Mouse (Mus musculus) embryo, embryonic 11 days (tissue): ENCODE measurements around the gene Tmem211.

Experiments
- DNase-seq: peaks from one replicate; pipeline ENCODE4 v3.0.0-alpha.2; 2015

Tmem211 gene

GRCm38 (mm10) chr5:113214041-113214440 lies 12.7 kb upstream of the Tmem211 start:
- DNase-seq = no peak

GRCm38 (mm10) chr5:113214455-113214854 lies 12.3 kb upstream of the Tmem211 start:
- DNase-seq = no peak

GRCm38 (mm10) chr5:113215610-113216011 lies 11.1 kb upstream of the Tmem211 start:
- no peak for DNase-seq

DNA sequence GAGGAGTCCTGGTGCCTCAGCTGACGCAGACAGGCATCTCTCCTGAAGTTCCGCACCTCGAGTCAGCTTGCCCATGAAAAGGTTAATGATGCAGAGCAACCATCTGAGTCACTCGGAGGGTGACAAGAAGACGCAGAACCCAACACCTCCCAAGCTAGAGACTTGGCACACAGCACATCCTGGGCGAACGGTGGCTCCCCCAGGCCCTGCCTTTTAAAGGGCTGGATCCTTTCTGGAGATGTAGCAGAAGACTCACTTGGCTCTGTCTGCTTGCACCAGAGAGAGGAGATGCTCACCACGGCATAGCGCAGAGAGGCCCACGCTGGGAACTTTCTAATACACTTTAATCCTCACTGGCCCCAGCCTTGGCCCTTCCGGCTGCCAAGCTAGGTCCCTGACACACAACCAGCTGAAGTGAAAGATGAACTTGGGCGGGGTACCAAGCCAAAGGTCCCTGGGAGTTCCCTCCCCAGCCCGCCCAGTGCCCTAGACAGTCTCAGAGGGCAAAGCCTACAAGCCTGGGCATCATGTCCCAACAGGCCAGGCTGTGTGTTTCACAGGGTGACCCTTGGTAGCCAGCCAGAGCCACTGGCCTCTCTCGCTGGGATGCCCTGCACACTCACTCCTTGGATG lies 10.3 kb upstream of the Tmem211 start:
- DNase-seq = no peak

- no peak for DNase-seq
Measured at GRCm38 (mm10) chr5:113217076-113217475, 9.6 kb upstream of the Tmem211 start.

GRCm38 (mm10) chr5:113218617-113219235 lies 8.0 kb upstream of the Tmem211 start:
- no peak for DNase-seq

- DNase-seq = no peak
Measured at GRCm38 (mm10) chr5:113219450-113219849, 7.3 kb upstream of the Tmem211 start.

DNA sequence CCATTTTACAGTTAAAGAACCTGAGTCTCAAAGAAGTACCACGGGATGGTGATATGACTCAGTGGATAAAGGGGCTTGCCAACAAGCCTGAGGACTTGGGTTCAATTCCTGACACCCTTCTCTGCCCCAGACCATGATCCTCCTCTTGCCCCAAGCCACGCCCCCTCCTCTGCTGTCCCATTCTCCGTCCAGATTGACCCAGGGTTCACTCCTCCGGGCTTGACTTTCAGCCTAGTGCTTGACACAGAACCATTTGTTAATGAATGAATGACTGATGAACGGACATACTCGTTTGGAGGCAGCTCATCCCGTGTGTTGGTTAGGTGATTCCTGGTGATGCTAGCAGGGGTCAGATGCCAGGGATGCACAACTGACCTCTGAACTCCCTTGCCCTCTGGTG lies 6.8 kb upstream of the Tmem211 start:
- no peak for DNase-seq

DNA sequence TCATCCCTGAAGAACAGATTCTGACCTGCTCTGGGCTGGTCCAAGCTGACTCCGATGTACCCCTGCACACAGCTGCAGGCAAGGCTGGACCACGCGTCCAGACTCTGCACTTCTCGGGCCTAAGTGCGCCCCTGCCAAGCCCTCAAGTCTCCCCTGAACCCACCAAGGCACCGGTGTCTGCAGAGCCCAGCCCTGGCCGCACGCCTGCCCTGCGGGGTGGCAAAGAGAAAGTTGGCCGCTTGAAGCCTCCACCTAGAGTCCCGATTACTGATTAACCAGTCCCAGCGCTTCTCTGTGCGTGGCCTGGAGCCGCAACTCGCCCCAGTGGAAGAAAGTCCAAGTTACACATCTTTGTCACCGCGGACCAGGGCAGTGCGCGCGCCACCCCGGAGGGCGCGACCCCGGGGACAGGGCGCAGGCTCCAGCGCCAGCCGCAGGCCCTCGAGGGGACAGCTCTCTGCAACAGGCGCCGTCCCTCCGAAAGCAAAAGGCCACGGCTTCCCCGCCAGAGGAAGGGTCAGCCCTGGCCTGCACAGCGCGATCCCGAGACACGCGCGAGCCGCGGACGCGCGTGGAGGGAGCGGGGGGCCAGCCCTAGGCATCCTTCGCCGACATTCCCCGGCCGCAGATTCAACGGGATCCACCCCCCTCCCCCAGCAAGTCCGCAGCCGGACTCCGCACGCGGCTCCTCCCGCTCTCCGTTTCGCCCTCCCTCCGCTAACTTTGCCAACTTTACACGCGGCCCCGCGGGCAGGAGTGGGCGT lies 6.1 kb upstream of the Tmem211 start:
- DNase-seq = peak; percentile 54

DNA sequence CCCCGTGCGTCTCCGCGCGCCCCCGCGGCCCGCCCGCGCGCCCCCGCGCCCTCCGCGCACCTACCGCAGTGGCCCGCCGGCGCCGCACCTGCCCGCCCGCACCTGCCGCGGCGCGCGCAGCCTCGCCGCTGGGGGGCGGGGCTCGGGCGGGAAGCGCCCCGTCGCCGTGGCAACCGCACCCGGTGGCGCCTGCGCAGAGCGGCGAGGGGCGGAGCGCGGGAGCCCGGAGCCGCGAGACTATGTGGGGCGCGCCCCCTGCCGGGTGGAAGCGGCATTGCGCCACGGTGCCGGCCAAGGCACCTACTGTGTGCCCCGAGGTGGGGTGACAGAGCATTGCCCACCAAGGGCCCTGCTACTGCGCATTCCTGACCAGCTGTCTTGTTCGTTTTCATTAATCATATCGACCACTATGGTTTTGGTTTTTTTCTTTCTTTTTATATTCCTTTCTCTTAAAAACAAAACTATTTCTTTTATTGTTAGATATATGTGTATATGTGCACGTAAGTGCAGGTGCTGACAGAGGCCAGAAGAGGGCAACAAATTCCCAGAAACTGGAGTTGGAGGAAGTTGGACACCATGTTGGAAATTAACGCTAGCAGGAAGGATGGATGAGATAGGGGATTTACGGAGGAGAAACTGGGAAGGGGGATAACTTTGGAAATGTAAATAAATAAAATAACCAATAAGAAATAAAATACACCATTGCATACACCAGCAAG lies 5.4 kb upstream of the Tmem211 start, which contains the start of gene 2900026A02Rik:
2900026A02Rik (minus strand) TSS at position 90 of the 719 bp plus-strand sequence.
- DNase-seq = peak; percentile 88

GRCm38 (mm10) chr5:113223888-113224287 lies 2.8 kb upstream of the Tmem211 start:
- no peak for DNase-seq

DNA sequence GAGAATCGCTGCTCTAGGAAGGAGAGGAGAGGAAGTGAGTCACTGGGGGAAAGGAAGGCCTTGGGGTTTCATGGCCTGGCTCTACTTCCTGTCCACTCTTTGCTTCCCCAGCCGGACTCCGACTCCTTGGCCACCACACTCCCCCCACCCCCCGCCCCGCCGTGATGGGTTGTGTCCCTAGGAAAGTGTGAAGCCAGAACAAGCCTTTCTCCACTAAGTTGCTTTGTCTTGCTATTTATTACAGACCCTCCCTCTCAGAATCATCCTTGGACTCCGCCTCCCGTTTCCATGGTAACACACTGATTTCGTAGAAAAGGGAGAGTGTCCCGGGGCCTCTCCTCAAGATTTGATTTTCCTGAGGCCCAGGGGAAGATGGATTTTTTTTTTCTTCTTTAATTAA lies 1.4 kb upstream of the Tmem211 start:
- peak; percentile 83 for DNase-seq

DNA sequence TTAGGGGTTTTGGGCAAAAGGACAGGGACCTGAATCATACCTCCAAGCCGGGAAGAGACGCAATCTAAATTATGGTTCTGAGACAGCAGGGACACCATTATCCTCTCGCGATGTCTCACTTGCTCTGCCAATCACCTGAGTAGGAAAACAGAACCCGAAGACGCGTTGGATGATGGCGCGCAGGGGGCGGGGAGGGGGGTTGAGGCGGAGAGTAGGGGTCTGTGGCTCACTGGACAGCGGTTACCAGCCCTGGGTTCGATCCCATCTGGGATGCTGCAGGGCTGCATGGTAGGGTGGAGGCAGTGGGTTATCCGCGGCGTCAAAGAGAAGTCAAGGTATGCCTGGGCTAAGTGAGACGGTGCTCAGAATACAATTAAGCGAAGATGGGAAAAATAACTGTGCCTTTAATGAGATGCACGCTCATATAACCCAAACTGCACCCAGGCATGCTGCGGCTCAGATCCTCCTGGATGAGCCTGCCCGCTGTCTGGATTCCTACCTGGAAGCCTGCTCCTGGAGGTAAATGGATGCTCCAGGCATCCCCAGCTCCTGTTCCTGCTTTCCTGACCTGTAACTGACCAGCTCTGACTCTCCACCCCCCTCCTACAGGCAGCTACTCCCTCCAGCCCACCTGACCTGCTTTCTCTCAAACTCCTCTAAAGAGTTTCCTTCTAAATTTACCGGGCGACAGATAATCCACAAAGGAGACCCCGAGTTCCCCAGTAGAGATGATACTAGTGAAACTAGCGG lies 848 bp upstream of the Tmem211 start:
- peak; percentile 65 for DNase-seq

GRCm38 (mm10) chr5:113230196-113230595 lies 3.5 kb downstream of the Tmem211 start:
- DNase-seq = no peak

DNA sequence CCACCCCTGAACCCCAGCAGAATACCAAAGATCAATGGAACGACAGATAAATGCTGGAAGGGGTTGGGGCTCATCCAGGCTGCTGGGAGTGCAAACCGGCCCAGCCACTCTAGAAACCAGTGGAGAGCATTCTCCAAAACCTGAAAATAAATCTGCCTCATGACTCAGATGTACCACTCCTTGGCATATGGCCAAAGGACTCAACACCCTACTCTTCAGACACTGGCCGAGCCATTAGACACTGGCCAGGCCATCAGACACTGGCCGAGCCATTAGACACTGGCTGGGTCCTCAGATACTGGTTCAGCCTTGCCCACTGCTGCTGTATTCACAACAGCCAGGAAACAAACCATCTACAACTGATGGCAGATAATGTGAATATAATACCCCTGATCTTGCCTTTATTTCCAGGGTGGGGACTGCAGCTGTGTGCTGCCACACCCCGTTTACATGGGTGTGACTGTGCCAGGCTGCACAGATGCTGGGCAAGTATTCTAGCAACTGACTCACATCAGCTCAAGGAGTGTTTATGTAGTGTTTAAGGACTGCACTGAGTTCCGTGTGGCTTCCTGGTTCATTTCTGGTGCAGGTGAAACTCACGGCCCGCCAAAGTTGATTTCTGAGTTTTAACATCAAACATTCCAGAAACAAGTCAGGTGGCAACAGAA lies 22.7 kb downstream of the Tmem211 start:
- DNase-seq = no peak

- no peak for DNase-seq
Measured at GRCm38 (mm10) chr5:113250806-113251205, 24.1 kb downstream of the Tmem211 start.

DNA sequence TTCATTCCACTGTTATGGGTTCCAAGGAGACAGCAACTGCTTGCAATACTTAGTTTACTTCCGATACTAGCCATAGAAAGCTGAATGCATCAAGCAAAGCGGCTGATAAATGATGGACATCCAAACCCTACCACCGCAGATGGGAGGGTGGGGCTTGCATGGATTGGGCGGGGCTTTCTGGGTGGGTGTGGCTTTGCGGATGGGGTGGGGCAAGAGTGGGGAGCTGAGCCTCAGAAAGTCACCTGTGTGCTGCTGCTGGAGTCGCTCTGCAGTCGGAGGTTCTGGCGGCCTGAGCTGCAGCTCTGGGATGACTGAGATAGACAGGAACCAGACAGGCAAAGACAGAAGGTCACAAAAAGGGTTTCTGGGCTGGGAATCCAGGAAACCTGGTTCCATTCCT lies 38.9 kb downstream of the Tmem211 start:
- no peak for DNase-seq

DNA sequence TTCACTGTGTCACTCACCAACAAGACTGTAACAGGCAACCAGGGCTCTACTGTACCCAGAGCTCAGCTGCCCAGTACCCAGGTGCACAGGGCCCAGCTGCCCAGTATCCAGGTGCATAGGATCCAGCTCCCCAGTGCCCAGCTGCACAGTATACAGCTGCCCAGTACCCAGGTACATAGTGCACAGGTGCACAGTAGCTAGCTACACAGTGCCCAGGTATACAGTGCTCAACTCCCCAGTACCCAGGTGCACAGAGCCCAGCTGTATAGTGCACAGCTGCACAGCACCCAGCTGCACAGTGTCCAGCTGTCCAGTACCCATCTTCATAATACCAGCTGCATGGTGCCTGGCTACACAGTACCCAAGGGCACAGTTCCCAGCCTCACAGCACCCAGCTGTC lies 41.5 kb downstream of the Tmem211 start:
- DNase-seq = no peak

DNA sequence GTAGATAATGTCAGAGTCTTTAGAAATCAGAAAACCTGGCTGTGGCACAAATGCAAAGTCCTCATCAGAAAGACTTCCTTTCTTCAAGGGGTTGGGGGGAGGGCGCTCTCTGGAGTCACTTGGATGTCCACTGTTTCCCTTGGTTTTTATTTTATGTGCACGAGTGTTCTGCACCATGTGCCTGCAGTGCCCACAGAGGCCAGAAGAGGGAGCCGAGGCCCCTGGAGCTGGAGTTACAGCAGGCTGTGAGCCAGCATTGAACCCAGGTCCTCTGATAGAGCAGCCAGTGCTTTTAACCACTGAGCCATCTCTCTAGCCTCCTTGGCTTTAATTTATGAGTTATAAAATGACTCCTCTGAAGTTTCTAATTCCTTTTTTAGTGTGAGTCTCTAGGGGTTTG lies 43.3 kb downstream of the Tmem211 start:
- DNase-seq = no peak

GRCm38 (mm10) chr5:113271207-113271811 lies 44.6 kb downstream of the Tmem211 start:
- peak; percentile 47 for DNase-seq

GRCm38 (mm10) chr5:113275839-113276238 lies 49.1 kb downstream of the Tmem211 start:
- no peak for DNase-seq
